Mouse (Mus musculus) kidney, postnatal 36 days (tissue): ENCODE data around the gene Gopc.
A peak's percentile ranks its signal among the peaks of the same experiment; 100 is the strongest.

Source experiments
- DNase-seq, 2 experiments: peaks; one replicate each; pipeline ENCODE4 v3.0.0; 2021 to 2022; ENCODE audit warnings: mixed read lengths in 2 of 2

The Gopc gene

GRCm38 (mm10) chr10:52381845-52382591 lies at the start of gene Gopc:
Gopc (minus strand) TSS chr10:52382124.
- DNase-seq: peak; percentile 99

- peak in 1 of 2 experiments; percentile 29 for DNase-seq
These were observed 49.0 kb upstream of the Gopc start for GRCm38 (mm10) chr10:52430953-52431352.

DNA sequence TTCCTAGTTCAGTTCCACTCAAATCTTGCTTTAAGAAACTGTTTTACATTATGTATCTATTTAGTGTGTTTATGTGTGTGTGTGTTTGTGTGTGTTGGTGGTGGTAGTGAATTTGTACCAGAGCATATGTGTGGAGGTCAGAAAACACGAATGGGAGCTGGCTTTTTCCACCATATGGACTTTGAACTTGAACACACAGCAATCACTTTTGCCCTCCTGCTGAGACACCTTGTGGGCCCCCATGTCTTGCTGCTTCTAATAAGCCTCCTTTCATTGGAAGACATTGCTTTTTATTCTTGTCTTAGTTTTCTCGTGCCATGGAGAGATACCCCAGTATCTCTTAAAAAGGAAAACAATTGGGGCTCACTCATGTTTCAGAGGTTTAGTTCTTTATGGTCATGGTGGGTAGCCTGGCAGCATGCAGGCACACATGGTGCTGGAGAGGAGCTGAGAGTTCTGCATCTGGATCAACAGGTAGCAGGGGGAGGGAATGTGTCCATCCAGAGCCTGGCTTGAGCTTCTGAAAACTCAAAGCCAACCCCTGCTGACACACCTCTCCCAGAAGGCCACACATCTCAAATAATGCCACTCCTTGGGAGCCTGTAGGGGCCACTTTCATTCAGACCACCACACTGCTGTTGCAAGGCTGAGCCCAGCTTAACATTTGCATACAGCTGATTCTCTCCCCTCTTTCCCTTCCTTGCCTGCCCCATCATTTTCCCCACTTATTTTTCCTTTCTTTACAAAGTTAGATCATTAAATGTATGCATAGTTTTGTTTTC lies 45.9 kb upstream of the Gopc start:
- peak; percentile 46 to 58 for DNase-seq

- DNase-seq: peak in 1 of 2 experiments; percentile 33
These were observed 44.5 kb upstream of the Gopc start for GRCm38 (mm10) chr10:52426314-52426980.

DNA sequence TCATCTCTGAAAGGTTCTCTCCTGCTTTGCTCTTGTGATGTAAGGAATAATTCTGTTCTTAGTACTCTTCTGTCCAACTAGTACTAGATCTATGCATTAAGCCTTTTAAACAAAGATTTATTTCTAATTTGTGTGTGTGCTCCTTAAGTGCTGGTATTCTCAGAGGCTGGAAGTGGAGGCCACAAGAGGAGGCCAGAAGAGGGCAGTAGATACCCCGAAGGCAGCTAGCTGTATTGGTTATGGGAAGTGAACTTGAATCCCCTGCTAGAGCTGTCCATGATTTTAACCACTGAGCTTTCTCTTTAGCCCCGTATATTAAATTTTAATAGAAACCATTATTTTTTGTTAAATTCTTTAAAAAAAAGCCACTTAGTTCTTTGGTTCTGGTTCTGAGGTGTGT lies 41.2 kb upstream of the Gopc start:
- peak; percentile 61 to 62 for DNase-seq

- DNase-seq: peak; percentile 43 to 82
These were observed 39.8 kb upstream of the Gopc start for GRCm38 (mm10) chr10:52421716-52422115.

DNA sequence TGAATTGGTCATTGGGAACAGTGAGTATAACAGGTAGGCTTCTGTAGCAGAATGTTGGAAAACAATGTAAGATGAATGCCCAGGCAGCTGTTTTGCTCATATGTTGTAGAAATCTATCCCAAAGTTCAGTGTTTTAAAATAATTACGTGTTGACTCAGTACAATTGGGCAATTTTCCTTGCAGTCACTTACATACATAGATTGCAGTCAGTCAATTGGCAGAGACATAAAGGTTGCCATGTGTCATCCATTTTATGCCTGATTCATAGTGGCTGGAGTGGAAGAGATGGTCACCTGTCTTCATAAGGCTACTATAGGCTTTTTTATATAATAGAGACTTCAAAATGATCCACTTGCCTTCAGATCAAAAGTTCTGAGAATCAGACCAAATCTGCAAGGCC lies 38.6 kb upstream of the Gopc start:
- DNase-seq: no peak

DNA sequence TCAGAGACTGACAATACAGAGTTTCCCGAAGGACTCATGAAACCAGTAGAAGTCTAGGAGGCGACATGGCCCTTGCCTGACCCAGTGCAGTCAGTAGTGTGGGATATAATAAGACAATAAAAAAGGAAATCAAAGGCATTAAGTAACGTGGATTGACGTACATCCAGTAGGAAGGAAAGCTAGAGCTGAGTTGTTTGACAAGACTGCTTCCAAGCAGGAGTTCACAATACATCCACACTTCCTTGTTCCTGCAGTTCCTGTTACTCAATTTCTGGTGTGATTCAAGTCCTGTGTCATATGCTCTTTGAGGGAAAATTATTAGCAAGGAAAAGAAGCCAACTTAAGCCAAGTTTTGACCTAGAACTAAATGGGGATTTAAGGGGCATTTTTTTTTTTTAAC lies 37.5 kb upstream of the Gopc start:
- DNase-seq: peak in 1 of 2 experiments; percentile 33

- no peak for DNase-seq
These were observed 37.0 kb upstream of the Gopc start for GRCm38 (mm10) chr10:52418931-52419330.

- DNase-seq: peak in 1 of 2 experiments; percentile 41
These were observed 36.3 kb upstream of the Gopc start for GRCm38 (mm10) chr10:52417998-52418860.

DNA sequence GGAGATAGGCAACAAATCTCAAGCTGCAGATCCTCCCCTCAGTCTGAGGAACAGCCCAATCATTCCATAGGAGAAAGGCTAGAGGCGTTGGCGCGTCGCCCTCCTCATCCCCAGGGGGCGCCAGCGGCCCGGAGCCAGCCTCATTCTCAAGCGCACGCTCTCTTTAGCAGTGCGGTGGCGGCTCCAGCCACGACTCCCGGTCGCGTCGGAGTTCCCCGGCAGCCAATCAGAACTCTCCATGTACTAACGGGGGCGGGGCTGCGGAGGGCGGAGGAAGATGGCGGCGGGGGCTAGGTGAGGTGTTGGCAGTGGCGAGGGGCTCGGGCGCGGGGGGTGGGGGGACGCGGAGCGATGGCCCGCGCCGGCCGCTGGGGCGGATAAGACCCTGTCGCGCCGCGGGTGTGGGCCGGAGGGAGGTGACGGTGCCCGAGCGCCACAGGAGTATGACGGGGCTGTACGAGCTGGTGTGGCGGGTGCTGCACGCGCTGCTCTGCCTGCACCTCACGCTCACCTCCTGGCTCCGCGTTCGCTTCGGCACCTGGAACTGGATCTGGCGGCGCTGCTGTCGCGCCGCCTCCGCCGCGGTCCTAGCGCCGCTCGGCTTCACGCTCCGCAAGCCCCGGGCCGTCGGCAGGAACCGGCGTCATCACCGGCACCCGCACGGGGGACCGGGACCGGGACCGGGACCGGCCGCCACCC lies 35.5 kb upstream of the Gopc start, which contains the start of gene Nus1:
Nus1 (plus strand) TSS at position 249 of the 699 bp plus-strand sequence.
- peak; percentile 97 to 98 for DNase-seq

DNA sequence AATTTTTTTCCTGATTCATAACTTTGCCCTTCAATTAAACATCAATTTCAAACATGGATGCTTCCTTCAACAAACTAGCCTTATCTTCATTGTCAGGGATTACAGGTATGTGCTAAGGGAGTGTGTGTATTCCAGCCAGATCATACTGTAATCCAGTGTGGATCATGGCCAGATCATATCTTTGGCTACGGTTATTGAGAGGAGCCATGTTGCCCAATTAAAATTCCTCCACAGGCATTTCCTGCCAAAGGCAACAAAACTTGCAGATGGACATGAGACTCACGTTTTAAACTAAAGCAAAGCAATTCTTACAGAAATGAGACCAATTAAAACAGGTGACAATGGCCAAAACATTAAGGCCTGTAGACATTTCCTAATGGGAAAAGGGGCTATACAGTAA lies 34.5 kb upstream of the Gopc start:
- no peak for DNase-seq

- no peak for DNase-seq
These were observed 33.1 kb upstream of the Gopc start for GRCm38 (mm10) chr10:52415020-52415419.

DNA sequence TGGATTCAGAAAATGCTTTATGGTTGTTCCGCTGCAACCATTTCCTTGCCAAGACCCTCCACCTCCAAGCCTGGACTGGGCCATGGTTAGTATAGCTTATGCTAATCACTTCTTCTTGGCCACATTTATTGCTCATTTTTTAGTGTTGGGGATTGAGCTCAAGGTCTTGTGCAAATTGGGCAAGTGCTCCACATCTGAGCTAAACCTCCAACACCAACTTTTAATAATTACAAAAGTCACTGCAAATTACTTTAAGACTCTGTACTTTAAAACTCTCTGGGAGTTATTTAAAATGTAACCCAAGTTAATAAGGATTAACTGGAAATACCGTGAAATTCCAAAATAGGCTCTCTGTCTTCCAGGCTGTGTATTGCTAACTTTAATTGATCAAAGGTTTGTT lies 25.6 kb upstream of the Gopc start:
- peak; percentile 31 to 57 for DNase-seq

GRCm38 (mm10) chr10:52405160-52405559 lies 23.2 kb upstream of the Gopc start:
- no peak for DNase-seq

DNA sequence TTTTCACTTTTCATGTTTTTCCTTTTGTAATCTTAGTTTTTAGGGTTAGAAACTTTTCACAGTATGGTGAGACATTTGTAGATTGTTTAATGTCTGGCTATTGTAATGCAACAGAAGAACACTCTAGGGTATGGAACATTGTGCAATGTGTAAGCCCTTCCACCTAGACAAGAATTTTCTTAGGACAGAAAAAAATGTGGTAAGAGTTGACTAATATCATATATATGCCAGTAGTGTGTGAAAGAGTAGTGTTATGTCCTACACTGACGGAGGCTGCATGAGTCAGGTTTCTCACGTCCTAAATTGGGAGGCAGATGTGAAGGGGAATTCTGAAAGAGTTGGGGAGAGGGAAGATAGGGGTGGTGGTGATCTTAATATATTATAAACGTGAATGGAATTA lies 17.8 kb upstream of the Gopc start:
- no peak for DNase-seq

- no peak for DNase-seq
These were observed 16.8 kb upstream of the Gopc start for GRCm38 (mm10) chr10:52398715-52399114.

DNA sequence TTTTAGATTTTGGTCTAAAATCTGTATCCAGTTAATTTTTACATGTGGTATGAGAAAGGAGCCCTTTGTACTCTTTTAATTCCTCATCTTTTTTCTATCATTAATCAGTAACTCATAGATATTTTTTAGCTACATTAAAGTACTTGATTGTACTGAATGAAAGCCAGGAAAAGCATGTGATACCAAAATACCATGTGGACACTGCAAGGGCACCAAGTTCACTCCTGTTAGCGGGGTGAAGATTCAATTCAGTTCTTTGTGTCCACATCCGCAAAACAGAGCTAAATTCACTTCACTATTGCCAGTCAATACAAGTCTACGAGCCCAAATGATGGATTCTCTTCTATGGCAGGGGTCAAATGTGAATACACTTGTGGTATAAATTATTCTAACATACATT lies 14.7 kb upstream of the Gopc start:
- peak; percentile 42 to 84 for DNase-seq

DNA sequence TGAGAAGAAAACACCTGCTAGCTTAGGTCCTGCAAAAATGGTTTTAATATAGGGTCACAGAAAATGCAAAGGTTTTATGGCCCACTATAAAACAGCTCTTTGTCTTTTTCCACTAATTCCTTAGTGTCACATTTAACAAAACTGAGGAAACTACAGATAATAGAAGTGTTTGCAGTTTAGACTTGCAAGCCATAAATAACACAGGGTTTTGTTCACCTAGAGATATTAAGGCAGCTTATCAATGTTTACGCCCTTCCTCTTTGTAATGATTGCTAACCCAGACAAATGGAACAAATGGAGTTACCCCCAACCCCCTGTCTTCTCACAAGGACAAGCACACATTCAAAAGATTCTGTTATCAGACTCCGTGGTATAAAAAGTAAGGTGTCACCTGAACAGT lies 9.3 kb upstream of the Gopc start:
- no peak for DNase-seq

DNA sequence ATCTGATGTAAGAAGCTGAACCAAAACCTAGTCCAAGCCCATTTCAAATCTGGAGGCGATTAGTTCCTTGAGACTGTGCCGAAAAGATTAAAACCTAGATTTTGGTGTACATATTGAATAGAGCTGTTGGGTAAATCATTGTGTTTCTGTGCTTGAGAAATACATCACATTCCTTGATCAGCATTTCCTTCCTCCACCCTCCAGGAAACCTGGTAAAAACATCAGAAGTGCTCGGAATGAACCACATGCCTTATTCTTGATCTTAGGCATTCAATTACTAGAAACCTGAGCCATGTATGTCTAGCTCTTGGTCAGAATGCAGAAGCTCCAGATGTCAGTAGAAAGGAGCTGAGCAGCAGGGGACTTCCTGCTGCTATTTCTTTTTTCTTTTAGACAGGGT lies 7.5 kb upstream of the Gopc start:
- no peak for DNase-seq

DNA sequence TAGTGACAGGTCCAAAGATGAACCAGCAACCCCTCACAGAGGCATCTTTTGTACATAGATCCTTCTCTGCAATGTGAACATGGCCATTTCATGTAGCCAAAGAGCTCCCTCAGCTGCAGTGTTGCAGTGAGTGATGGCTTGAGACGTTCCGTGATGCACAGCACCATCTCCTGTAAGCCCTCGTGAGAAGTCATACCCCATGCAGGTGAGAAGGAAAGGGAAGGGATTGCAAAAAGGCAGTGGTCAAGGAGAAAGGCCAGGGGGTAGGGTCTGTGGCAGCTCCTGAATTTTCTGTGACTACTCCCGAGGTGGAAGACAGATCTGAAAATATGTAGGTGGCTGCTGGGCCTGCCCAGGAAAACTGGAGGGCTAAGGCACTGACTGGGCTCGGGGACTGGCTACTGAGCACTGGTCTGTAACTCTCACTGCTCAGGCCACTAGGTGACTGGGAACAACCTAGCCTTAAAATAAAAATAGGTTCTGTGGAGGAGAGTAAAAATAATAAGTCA lies 7.1 kb upstream of the Gopc start, which contains the start of gene Nepn:
Nepn (plus strand) TSS at position 51 of the 509 bp plus-strand sequence.
- no peak for DNase-seq
